Mouse (Mus musculus) CH12.LX (cell line): Measurements from ENCODE around the gene Gmpr. TPM values are rescaled to one million over a fixed set of nuclear protein-coding genes. Genes with fewer than 3 reads are reported as not detected.

Experiments
- DNase-seq: peaks from one replicate; pipeline ENCODE4 v3.0.0-alpha.2; 2013; ENCODE audit errors: extremely low read depth
- H3K27ac ChIP-seq: 2 replicates; pipeline ENCODE4 v1.5.1; 2012; ENCODE audit warnings: low read depth, mild to moderate bottlenecking, control low read depth, moderate library complexity; ENCODE audit not compliant: insufficient read depth
- H3K27me3 ChIP-seq: replicated peaks from 2 replicates; pipeline ENCODE3; 2012; ENCODE audit warnings: inconsistent platforms
- H3K36me3 ChIP-seq, 2 experiments: replicated peaks in 1 of 2; 2 replicates each; pipeline versions ENCODE3 to v1.6.1; 2012; ENCODE audit warnings: inconsistent platforms in 1 of 2, low read length in 1 of 2, mild to moderate bottlenecking in 1 of 2, mixed read lengths in 1 of 2, moderate library complexity in 1 of 2; ENCODE audit not compliant: control insufficient read depth in 1 of 2, insufficient read depth in 1 of 2
- H3K4me1 ChIP-seq, 2 experiments: 2 replicates each; pipeline ENCODE4 v1.6.1; 2012; ENCODE audit warnings: inconsistent platforms in 1 of 2, moderate library complexity in 1 of 2; ENCODE audit not compliant: insufficient read depth in 2 of 2, control insufficient read depth in 1 of 2
- H3K4me2 ChIP-seq: 2 replicates; pipeline ENCODE4 v1.6.1; 2012; ENCODE audit warnings: low read depth, mild to moderate bottlenecking, control low read depth; ENCODE audit not compliant: poor library complexity, insufficient read depth, severe bottlenecking
- H3K4me3 ChIP-seq, 3 experiments: fragments of 150-350 bp in 1 of 3; sonication (generic) in 1 of 3; replicated peaks in 1 of 3; 2 replicates each; pipeline versions ENCODE3 to v1.5.1; 2011 to 2012; ENCODE audit warnings: low read depth in 2 of 3, low read length in 2 of 3, mild to moderate bottlenecking in 2 of 3, moderate library complexity in 2 of 3, control low read depth in 1 of 3, improper control_type of control experiment in 1 of 3, inconsistent platforms in 1 of 3, mixed read lengths in 1 of 3; ENCODE audit not compliant: poor library complexity in 1 of 3
- H3K79me2 ChIP-seq: replicated peaks from 2 replicates; pipeline ENCODE4 v1.6.1; 2012; ENCODE audit warnings: mild to moderate bottlenecking, moderate library complexity; ENCODE audit not compliant: control insufficient read depth, poor library complexity, insufficient read depth, severe bottlenecking; ENCODE audit errors: extremely low read depth
- H3K9ac ChIP-seq: 2 replicates; pipeline ENCODE4 v1.6.1; 2012; ENCODE audit warnings: low read depth, mild to moderate bottlenecking, control low read depth, moderate library complexity; ENCODE audit not compliant: insufficient read depth
- H3K9me3 ChIP-seq: replicated peaks from 2 replicates; pipeline ENCODE3; 2012; ENCODE audit warnings: low read length, inconsistent platforms, mixed read lengths
- BHLHE40 ChIP-seq: IDR thresholded peaks from 2 replicates; pipeline ENCODE4 v1.6.1; 2011; ENCODE audit warnings: mild to moderate bottlenecking, low read depth, low read length, improper control_type of control experiment
- CHD1 ChIP-seq: IDR thresholded peaks from 2 replicates; pipeline ENCODE4 v1.6.1; 2012; ENCODE audit warnings: low read depth, low read length, improper control_type of control experiment, inconsistent platforms
- CTCF ChIP-seq, 2 experiments: IDR thresholded peaks in 1 of 2; conservative IDR thresholded peaks in 1 of 2; 2 replicates each; pipeline ENCODE4 v1.5.1; 2011 to 2012; ENCODE audit warnings: low read depth in 2 of 2, low read length in 2 of 2, improper control_type of control experiment in 1 of 2, inconsistent platforms in 1 of 2, mild to moderate bottlenecking in 1 of 2, moderate library complexity in 1 of 2
- ELF1 ChIP-seq: IDR thresholded peaks from 2 replicates; pipeline ENCODE4 v1.6.1; 2014; ENCODE audit warnings: low read depth, mild to moderate bottlenecking, inconsistent platforms, low read length, improper control_type of control experiment
- EP300 ChIP-seq: IDR thresholded peaks from 2 replicates; pipeline ENCODE4 v1.6.1; 2011; ENCODE audit warnings: low read length, improper control_type of control experiment
- ETS1 ChIP-seq: conservative IDR thresholded peaks from 2 replicates; pipeline ENCODE4 v1.6.1; 2012; ENCODE audit warnings: low read depth, mild to moderate bottlenecking, inconsistent platforms, low read length, improper control_type of control experiment, moderate library complexity
- GABPA ChIP-seq: IDR thresholded peaks from 2 replicates; pipeline ENCODE4 v1.6.1; 2012; ENCODE audit warnings: low read depth, low read length, improper control_type of control experiment, inconsistent platforms; ENCODE audit not compliant: insufficient replicate concordance
- IRF4 ChIP-seq: IDR thresholded peaks from 2 replicates; pipeline ENCODE4 v1.6.1; 2014; ENCODE audit warnings: low read depth, mild to moderate bottlenecking, inconsistent platforms, low read length, improper control_type of control experiment
- JUN ChIP-seq: IDR thresholded peaks from 2 replicates; pipeline ENCODE4 v1.6.1; 2011; ENCODE audit warnings: low read depth, mild to moderate bottlenecking, low read length, improper control_type of control experiment, moderate library complexity; ENCODE audit not compliant: insufficient read depth
- KAT2A ChIP-seq: IDR thresholded peaks from 2 replicates; pipeline ENCODE4 v1.6.1; 2012; ENCODE audit warnings: low read length, improper control_type of control experiment, inconsistent platforms; ENCODE audit not compliant: insufficient replicate concordance
- MAFK ChIP-seq: IDR thresholded peaks from 2 replicates; pipeline ENCODE4 v1.6.1; 2011; ENCODE audit warnings: low read length, improper control_type of control experiment; ENCODE audit not compliant: insufficient replicate concordance
- MAX ChIP-seq: IDR thresholded peaks from 2 replicates; pipeline ENCODE4 v1.6.1; 2011; ENCODE audit warnings: low read length, improper control_type of control experiment
- MEF2A ChIP-seq: IDR thresholded peaks from 2 replicates; pipeline ENCODE4 v1.6.1; 2014; ENCODE audit warnings: low read depth, mild to moderate bottlenecking, inconsistent platforms, low read length, improper control_type of control experiment, borderline replicate concordance
- MYC ChIP-seq: IDR thresholded peaks from 2 replicates; pipeline ENCODE4 v1.6.1; 2011; ENCODE audit warnings: low read depth, mild to moderate bottlenecking, improper control_type of control experiment, low read length
- NRF1 ChIP-seq: IDR thresholded peaks from 2 replicates; pipeline ENCODE4 v1.6.1; 2014; ENCODE audit warnings: low read depth, mild to moderate bottlenecking, inconsistent platforms, low read length, improper control_type of control experiment, moderate library complexity
- POLR2A ChIP-seq: IDR thresholded peaks from 2 replicates; pipeline ENCODE4 v1.6.1; 2011; ENCODE audit warnings: low read depth, mild to moderate bottlenecking, improper control_type of control experiment, low read length
- POLR2AphosphoS2 ChIP-seq: IDR thresholded peaks from 2 replicates; pipeline ENCODE4 v1.6.1; 2011; ENCODE audit warnings: low read depth, low read length, improper control_type of control experiment
- RAD21 ChIP-seq: IDR thresholded peaks from 2 replicates; pipeline ENCODE4 v1.6.1; 2011; ENCODE audit warnings: low read depth, mild to moderate bottlenecking, low read length, improper control_type of control experiment, moderate library complexity
- SMC3 ChIP-seq: IDR thresholded peaks from 2 replicates; pipeline ENCODE4 v1.6.1; 2011; ENCODE audit warnings: low read depth, low read length, improper control_type of control experiment
- UBTF ChIP-seq: IDR thresholded peaks from 2 replicates; pipeline ENCODE4 v1.6.1; 2012; ENCODE audit warnings: low read depth, mild to moderate bottlenecking, inconsistent platforms, low read length, improper control_type of control experiment, moderate library complexity
- USF2 ChIP-seq: conservative IDR thresholded peaks from 2 replicates; pipeline ENCODE4 v1.6.1; 2011; ENCODE audit warnings: low read depth, low read length, improper control_type of control experiment
- ZC3H11A ChIP-seq: IDR thresholded peaks from 2 replicates; pipeline ENCODE4 v1.6.1; 2012; ENCODE audit warnings: low read depth, mild to moderate bottlenecking, inconsistent platforms, low read length, improper control_type of control experiment
- dilution Hi-C: fragments of 300-500 bp; cut with MboI; formaldehyde crosslinking; loops from 2 replicates; pipeline ENCODE4 v1.14.3; 2020; ENCODE audit warnings: low sequenced_read_pairs; ENCODE audit not compliant: extremely low pct_unique_long_range_greater_than_20kb, extremely low pct_ligation_motif_present
- in situ Hi-C: fragments of 300-500 bp; cut with MboI; formaldehyde crosslinking; loops from 3 replicates; pipeline ENCODE4 v1.14.3; 2019; ENCODE audit warnings: low sequenced_read_pairs, low pct_ligation_motif_present, low pct_unique_long_range_greater_than_20kb, mixed read lengths
- polyA plus RNA-seq: library from polyadenylated mRNA; unstranded; fragments of >175 nt; gene quantifications from 2 replicates; pipeline ENCODE4 v1.2.1, GENCODE M21; 2012; ENCODE audit warnings: low read depth; ENCODE audit not compliant: insufficient read length
- total RNA-seq, 2 experiments: library from RNA; depleted of rRNA; stranded (reverse); fragments of 300-350 nt in 1 of 2; fragments of >200 nt in 1 of 2; gene quantifications; 2 replicates each; pipeline ENCODE4 v1.2.3; 2012 to 2014

Gene Gmpr
- total and polyA plus RNA-seq, 3 experiments: 0.55 to 2.2 (median 1.0) TPM

GRCm38 (mm10) chr13:45559258-45559657, 52.0 kb downstream of the Gmpr start:
- no peaks in the 10 kb centered on the region for H3K79me2 ChIP-seq
- H3K9me3 ChIP-seq: no peaks in the 10 kb centered on the region
- no peak overlapping the region for H3K4me2 ChIP-seq
- peaks cover 24 to 89% of the 10 kb centered on the region in 2 experiments for H3K36me3 ChIP-seq
- dilution Hi-C loops (no loop called here), in situ Hi-C loops (no loop called here)
- no peak overlapping the region for H3K4me3 ChIP-seq
- DNase-seq: no peak
- no peaks in the 10 kb centered on the region for H3K4me1 ChIP-seq
- H3K27ac ChIP-seq: no peak overlapping the region
- H3K9ac ChIP-seq: no peak overlapping the region
- no peaks in the 10 kb centered on the region for H3K27me3 ChIP-seq
- no peak for TF ChIP-seq IRF4
- TF ChIP-seq KAT2A: no peak
- TF ChIP-seq MAFK: no peak
- no peak for TF ChIP-seq POLR2AphosphoS2
- TF ChIP-seq BHLHE40: no peak
- no peak for TF ChIP-seq SMC3
- no peak for TF ChIP-seq NRF1
- TF ChIP-seq MYC: no peak

- Histone ChIP-seq H3K79me2 (no peaks in the 10 kb centered on the region), H3K4me2 (no peak overlapping the region), H3K36me3 (peaks cover 31 to 93% of the 10 kb centered on the region in 2 experiments), H3K9me3 (no peaks in the 10 kb centered on the region), H3K4me3 (no peak overlapping the region), H3K27ac (no peak overlapping the region), H3K4me1 (no peaks in the 10 kb centered on the region), H3K9ac (no peak overlapping the region), H3K27me3 (no peaks in the 10 kb centered on the region)
- TF ChIP-seq JUN: no peak
- TF ChIP-seq CHD1: no peak
- TF ChIP-seq MAX: no peak
- no peak for TF ChIP-seq POLR2A
- TF ChIP-seq USF2: no peak
- no peak for TF ChIP-seq MEF2A
- peak; percentile 16 for TF ChIP-seq RAD21
- TF ChIP-seq ELF1: no peak
- TF ChIP-seq GABPA: no peak
- peak; percentile 62 to 70 for TF ChIP-seq CTCF (conservative IDR thresholded peaks at IDR 0.05 in 1 of 2, IDR thresholded peaks at IDR 0.05 in 1 of 2; ENCODE audit: low read depth in 2 of 2, low read length in 2 of 2)
- TF ChIP-seq SMC3: peak; percentile 44
- TF ChIP-seq UBTF: no peak
- TF ChIP-seq IRF4: no peak
- TF ChIP-seq BHLHE40: no peak
- no peak for TF ChIP-seq ZC3H11A
- no peak for TF ChIP-seq MYC
- TF ChIP-seq EP300: no peak
- no peak for TF ChIP-seq ETS1
- in situ Hi-C loops: no loop called here
- dilution Hi-C loops: no loop called here
- peak; percentile 31 for DNase-seq
Observed at GRCm38 (mm10) chr13:45560543-45560942, 53.3 kb downstream of the Gmpr start.
